Mouse (Mus musculus) lung, embryonic 16.5 days (tissue): ENCODE data around the gene Sval1. TPM values are rescaled to one million over a fixed set of nuclear protein-coding genes. Genes with fewer than 3 reads are reported as not detected.

Experiments used
- ATAC-seq: fragments of 200-750 bp; cut with Nextera tagmentation; 2 replicates; pipeline ENCODE4 v1.8.0; 2017; ENCODE audit warnings: low read depth, mild to moderate bottlenecking, moderate library complexity
- H3K27ac ChIP-seq: fragments of 300-500 bp; sonication (generic); 2 replicates; pipeline ENCODE4 v1.5.1; 2014; ENCODE audit warnings: mild to moderate bottlenecking, control low read depth, low read length
- H3K27me3 ChIP-seq: fragments of 300-500 bp; sonication (generic); 2 replicates; pipeline ENCODE4 v1.6.1; 2014; ENCODE audit warnings: low read depth, low read length, mixed read lengths; ENCODE audit not compliant: control insufficient read depth, insufficient read depth
- H3K36me3 ChIP-seq: fragments of 300-500 bp; sonication (generic); 2 replicates; pipeline ENCODE4 v1.6.1; 2014; ENCODE audit warnings: low read length; ENCODE audit not compliant: control insufficient read depth, insufficient read depth
- H3K4me1 ChIP-seq: fragments of 300-500 bp; sonication (generic); replicated peaks from 2 replicates; pipeline ENCODE4 v1.6.1; 2014; ENCODE audit warnings: low read length, mixed read lengths; ENCODE audit not compliant: control insufficient read depth, insufficient read depth
- H3K4me2 ChIP-seq: fragments of 300-500 bp; sonication (generic); 2 replicates; pipeline ENCODE4 v1.6.1; 2014; ENCODE audit warnings: low read depth, low read length, control low read depth
- H3K4me3 ChIP-seq: fragments of 300-500 bp; sonication (generic); 2 replicates; pipeline ENCODE4 v1.5.1; 2014; ENCODE audit warnings: mild to moderate bottlenecking, low read length, control low read depth
- H3K9ac ChIP-seq: fragments of 300-500 bp; sonication (generic); 2 replicates; pipeline ENCODE4 v1.6.1; 2014; ENCODE audit warnings: low read length, control low read depth
- H3K9me3 ChIP-seq: fragments of 300-500 bp; sonication (generic); 2 replicates; pipeline ENCODE4 v1.6.1; 2016; ENCODE audit warnings: low read length; ENCODE audit not compliant: control insufficient read depth
- WGBS: fragments of 180-500 bp; shearing (Covaris S2); extraction: QIAGEN DNeasy Blood & Tissue Kit; methylation state at CpG from one replicate; pipeline ENCODE4 v1.1.7; 2014; 5-methylcytosine and 5-hydroxymethylcytosine counted together
- polyA plus RNA-seq: library from polyadenylated mRNA; unstranded; fragments of >200 nt; fragmentation: Nextera tagmentation; extraction: Ambion mirVana; gene quantifications from 2 replicates; pipeline ENCODE4 v1.2.1, GENCODE M21; 2015

Sval1 gene
- not detected in 2 replicates for polyA plus RNA-seq

DNA sequence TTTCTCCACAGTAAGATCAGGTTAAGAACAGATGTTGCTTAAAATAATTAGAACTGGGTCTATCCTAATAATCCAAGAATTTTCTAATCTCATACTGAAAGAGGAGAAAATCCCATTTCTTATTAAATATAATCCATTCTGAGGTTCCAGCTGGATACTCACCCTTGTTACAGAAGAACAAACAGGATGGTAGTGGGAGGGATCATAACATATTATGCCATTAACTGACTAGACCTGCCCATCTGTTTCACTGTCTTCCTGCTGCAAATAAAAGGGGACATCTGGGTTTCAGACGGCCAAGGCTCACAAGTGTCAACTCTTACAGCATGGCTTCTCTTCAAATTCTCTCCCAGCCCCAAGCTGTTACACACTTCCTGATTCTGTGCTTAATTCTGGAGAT, at the start of gene Sval1:
Gene Sval1, plus strand, starts transcription at position 301 of the 400 bp plus-strand sequence.
- no peaks in the 10 kb centered on the region for H3K4me1 ChIP-seq
- H3K9ac ChIP-seq, result no peak within 1 kb of the TSS
- no peak within 1 kb of the TSS for H3K27ac ChIP-seq
- no peaks in the 10 kb centered on the region for H3K36me3 ChIP-seq
- H3K27me3 ChIP-seq, result no peaks in the 10 kb centered on the region
- H3K4me3 ChIP-seq, result no peak within 1 kb of the TSS
- H3K4me2 ChIP-seq, result no peak within 1 kb of the TSS
- no peak for ATAC-seq
- no peaks in the 10 kb centered on the region for H3K9me3 ChIP-seq
- 69% methylated on average over 1 of the region's 1 CpGs for whole genome bisulfite sequencing

GRCm38 (mm10) chr6:41911625-41912024, 39.8 kb upstream of the Sval1 start:
- Histone ChIP-seq H3K4me3 (no peak overlapping the region), H3K9me3 (no peaks in the 10 kb centered on the region), H3K27ac (no peak overlapping the region), H3K4me2 (no peak overlapping the region), H3K4me1 (no peaks in the 10 kb centered on the region), H3K27me3 (no peaks in the 10 kb centered on the region), H3K36me3 (no peaks in the 10 kb centered on the region), H3K9ac (no peak overlapping the region)
- 71% methylated on average over 5 of the region's 5 CpGs for WGBS
- no peak for ATAC-seq

- H3K9ac ChIP-seq, result no peak overlapping the region
- H3K27ac ChIP-seq, result no peak overlapping the region
- no peaks in the 10 kb centered on the region for H3K36me3 ChIP-seq
- no peak overlapping the region for H3K4me2 ChIP-seq
- ATAC-seq, result no peak
- H3K9me3 ChIP-seq, result no peaks in the 10 kb centered on the region
- 78% methylated on average over 2 of the region's 2 CpGs for WGBS
- no peak overlapping the region for H3K4me3 ChIP-seq
- H3K27me3 ChIP-seq, result no peaks in the 10 kb centered on the region
- H3K4me1 ChIP-seq, result no peaks in the 10 kb centered on the region
These were observed 36.5 kb upstream of the Sval1 start for GRCm38 (mm10) chr6:41914883-41915282.

- H3K27ac ChIP-seq, result no peak within 1 kb of the TSS
- H3K27me3 ChIP-seq, result no peaks in the 10 kb centered on the region
- no peaks in the 10 kb centered on the region for H3K9me3 ChIP-seq
- H3K4me3 ChIP-seq, result no peak within 1 kb of the TSS
- WGBS, result 49% methylated on average over 1 of the region's 1 CpGs
- H3K9ac ChIP-seq, result no peak within 1 kb of the TSS
- H3K4me2 ChIP-seq, result no peak within 1 kb of the TSS
- H3K36me3 ChIP-seq, result no peaks in the 10 kb centered on the region
- ATAC-seq, result no peak
- H3K4me1 ChIP-seq, result no peaks in the 10 kb centered on the region
These were observed 16.4 kb downstream of the Sval1 start, which contains the start of gene Sval3 for GRCm38 (mm10) chr6:41967840-41968239. Gene Sval3, plus strand, starts transcription at chr6:41968140.

Other genes with a start within 250 kb of the Sval1 start
- 0.83 and 3.4 TPM in 2 replicates for gene Kel, start 247.3 kb upstream of the Sval1 start, polyA plus RNA-seq
- gene Olfr459, start 176.5 kb upstream of the Sval1 start, polyA plus RNA-seq, result not detected in 2 replicates
- gene Pip, start 104.1 kb upstream of the Sval1 start, polyA plus RNA-seq, result not detected in 2 replicates
- not detected in 2 replicates for gene Sval2, start 98.6 kb upstream of the Sval1 start, polyA plus RNA-seq
- not detected in 2 replicates for gene Sval3, start 16.5 kb downstream of the Sval1 start, polyA plus RNA-seq
- not detected in 2 replicates for gene Sva, start 86.8 kb downstream of the Sval1 start, polyA plus RNA-seq
- gene Tas2r139, start 189.3 kb downstream of the Sval1 start, polyA plus RNA-seq, result not detected in 2 replicates